Mouse (Mus musculus) megakaryocyte progenitor cell, adult 5-6 weeks (primary cell): ENCODE data around the gene Prepl. TPM values are rescaled to one million over a fixed set of nuclear protein-coding genes. Genes with fewer than 3 reads are reported as not detected.
A peak's percentile ranks its signal among the peaks of the same experiment; 100 is the strongest.

ENCODE experiments used
- ATAC-seq: replicated peaks from 2 replicates; pipeline ENCODE4 v1.8.0; 2016; ENCODE audit warnings: mild to moderate bottlenecking, moderate TSS enrichment, inconsistent platforms; ENCODE audit not compliant: poor library complexity
- total RNA-seq, 2 experiments: library from RNA; stranded (forward) in 1 of 2; stranded (reverse) in 1 of 2; fragments of 157-497, 149-512 nt in 1 of 2; fragments of 200-1000 nt in 1 of 2; gene quantifications; 2 replicates each; pipeline versions ENCODE4 v1.2.3 to v1.2.4; 2015 to 2017

Gene Prepl
- 29.0 and 36.8 TPM in 2 replicates for total RNA-seq (2015)
- 24.9 and 30.2 TPM in 2 replicates for total RNA-seq (2017)

DNA sequence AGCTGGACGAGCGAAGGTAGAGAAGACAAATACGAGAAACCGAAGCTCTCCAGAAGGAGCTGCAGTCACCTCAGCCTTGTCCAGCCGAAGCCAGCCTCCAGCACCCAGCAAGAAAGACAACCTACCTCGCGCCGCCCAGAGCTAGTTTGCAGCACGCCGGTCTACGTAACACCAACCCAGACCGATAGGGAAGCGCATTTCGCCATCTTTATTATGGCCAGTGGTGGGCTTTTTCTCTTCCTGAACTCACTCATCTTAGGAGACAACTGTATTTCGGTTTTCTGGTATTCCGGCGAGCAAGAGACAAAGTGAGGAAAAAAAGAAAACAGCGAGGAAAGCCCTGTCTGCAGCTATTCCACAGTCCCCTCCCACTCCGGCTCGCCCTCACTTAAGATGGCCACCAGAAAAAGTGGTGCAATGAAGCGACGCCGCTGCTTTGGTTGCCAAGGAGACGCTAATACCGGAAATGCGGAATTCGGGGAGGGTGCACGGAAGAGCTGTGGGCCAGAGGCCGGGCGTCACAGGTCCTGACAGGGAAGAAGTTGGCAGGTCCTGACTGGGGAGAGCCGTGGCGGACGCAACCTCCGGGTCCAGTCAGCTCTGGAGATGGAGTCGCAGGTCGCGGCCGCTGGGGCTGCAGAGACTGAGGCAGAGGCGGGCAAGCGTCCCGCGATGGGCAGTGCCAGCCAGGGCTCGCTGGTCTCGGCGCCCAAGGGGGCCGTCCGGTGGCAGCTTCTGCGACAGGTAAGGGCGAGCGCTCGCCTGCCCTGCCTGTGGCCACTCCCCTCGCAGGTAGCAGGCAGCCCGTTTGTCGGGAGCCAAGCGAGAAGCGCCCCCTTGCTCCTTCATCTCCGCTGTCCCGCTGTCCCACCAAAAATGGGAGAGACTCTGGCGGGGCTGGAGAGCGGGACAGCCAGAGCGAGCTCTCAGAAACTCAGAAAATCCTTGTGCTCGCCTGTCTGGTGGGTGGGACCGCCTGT is at the start of gene Prepl, which contains the start of gene Camkmt:
Gene Prepl (minus strand): TSS at position 122 of the 980 bp plus-strand sequence.
Gene Camkmt (plus strand): TSS at position 433 of the 980 bp plus-strand sequence.
- peak; percentile 93 for ATAC-seq

DNA sequence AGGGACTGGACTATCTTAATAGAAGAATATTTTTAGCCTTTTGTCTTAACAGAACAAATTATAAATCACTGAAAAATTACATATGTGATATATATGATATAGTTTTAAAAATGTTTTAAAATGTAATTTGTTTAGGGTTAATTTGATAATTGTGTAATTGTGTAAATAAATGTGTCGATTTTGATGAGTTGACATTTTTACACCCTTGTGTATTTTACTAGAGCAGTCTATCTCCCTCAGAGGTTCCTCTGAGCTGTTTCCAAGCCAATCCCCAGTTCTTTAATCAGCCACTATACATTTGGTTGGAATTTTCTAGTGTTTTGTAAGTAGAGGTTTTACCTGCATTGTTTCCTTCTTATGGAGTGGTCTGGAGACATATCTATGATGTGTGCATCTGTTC is 48.4 kb upstream of the Prepl start:
- no peak for ATAC-seq

GRCm38 (mm10) chr17:85116643-85117042 is 26.6 kb upstream of the Prepl start:
- 0 out of 2 replicates have a peak, but pooled peaks have one; percentile 57 for ATAC-seq

DNA sequence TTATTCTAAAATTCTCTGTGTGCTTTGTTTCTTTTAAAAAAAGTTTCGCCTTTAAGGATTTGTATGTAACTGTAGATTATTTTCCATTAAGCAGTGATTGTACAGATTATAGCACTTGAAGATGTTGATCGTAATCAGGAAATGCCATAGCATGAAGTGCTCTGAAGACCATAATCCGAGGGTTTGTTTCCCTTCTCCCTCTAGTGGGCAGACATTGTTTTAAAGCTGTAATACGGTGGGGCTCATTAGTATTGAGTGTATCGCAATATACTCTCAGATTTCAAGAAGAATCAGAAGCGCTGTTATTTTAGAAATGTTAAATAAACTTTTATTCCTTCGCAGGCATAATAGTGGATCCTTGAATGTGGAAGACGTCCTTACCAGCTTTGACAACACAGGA is 23.4 kb upstream of the Prepl start:
- no peak for ATAC-seq

DNA sequence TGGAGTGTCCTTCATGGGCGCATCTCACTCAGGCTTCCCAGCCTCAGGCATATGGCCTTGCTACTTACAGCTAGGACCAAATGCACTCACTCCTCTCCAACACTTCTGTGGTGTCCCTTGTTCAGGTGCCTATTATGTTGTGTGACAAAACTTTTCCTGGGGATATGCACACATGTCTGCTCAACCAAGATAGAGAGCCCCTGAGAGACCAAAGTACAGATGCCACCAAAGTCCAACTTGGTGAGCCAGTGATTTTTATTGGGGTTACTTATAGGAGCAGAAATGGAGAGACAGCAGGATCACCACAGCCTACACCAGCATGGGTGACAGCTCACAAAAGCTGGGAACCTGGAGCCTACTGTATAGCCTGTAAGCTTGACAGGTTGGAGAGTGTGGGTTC is 20.6 kb upstream of the Prepl start:
- no peak for ATAC-seq

DNA sequence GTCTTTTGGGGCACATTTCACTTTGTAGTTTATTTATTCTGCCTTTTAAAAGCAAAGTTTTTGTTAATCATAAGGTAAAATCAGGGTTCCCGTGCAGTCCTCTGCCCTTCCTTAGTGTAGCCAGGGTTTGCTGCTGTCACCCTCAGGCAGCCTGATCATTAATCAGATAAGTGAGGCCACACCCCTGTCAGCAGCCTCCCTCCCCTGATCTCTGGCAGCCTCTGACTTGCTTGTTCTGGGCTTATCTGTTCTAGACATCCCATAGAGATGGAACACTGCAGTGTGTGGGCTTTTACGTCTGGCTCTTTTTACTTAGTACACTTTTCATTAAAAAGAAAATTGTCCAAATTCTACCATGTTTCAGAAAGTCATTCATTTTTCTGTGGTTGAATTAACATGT is 13.3 kb upstream of the Prepl start:
- ATAC-seq: peak; percentile 99

DNA sequence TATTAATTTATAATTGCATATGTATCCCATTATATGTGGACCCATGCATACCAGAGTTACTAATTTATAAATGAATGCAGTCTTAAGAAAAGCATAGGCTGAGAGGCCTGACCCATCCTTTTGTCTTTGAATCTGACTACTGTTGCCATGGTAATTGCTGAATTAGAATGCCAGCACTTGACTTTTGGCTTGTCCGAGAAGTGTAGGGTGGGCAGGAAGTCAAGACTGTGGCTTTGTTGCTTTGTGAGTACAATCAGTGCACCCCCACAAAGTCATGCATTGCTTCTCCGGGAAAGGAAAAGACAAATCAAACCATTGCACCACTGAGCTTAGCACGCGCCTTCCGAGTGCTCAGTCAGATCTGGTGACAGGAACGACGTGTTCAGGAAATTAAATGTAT is 11.7 kb upstream of the Prepl start:
- no peak for ATAC-seq

DNA sequence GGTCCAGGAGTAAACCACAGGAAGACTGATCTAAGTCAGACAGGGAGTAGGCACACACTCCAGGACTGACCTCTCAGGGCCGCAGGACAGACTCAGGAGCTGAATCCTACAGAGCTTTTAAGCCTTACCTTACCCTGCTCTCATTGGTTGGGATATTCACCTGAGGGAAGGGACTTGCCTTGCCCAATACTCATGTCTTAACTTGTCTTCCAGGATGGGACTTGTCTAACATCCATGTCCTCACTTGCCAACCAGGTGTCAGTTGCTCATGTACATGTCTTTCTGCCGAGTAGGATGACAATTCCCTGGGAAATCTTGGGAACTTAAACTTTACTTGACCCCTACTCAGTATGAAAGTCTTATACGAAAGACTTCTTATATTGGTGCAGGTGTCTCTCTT is 10.2 kb upstream of the Prepl start:
- ATAC-seq: no peak

GRCm38 (mm10) chr17:85098677-85099323 is 8.8 kb upstream of the Prepl start:
- ATAC-seq: no peak

GRCm38 (mm10) chr17:85096396-85096795 is 6.4 kb upstream of the Prepl start:
- ATAC-seq: no peak

GRCm38 (mm10) chr17:85091762-85092161 is 1.7 kb upstream of the Prepl start:
- ATAC-seq: no peak

DNA sequence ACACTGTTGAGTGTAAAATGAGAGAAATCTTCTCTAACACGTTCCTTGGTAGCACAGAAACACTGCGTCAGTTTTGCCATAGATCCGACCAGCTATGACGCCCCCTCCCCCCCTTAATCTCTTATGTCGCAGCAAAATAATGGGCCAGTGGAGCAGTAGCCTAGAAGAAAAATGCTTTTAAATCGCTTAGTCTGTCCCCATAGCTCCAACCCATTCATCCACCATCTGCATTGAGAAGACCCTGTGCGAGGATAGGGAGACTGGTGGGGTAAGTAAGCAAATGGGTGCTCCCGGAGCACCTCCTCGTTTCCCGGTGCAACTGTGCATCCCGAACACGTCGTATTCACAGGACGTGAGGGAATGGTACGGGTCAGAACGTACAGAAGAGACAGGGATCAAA is 420 bp downstream of the Prepl start:
- no peak; the same call in 1 of the 2 replicates for ATAC-seq

DNA sequence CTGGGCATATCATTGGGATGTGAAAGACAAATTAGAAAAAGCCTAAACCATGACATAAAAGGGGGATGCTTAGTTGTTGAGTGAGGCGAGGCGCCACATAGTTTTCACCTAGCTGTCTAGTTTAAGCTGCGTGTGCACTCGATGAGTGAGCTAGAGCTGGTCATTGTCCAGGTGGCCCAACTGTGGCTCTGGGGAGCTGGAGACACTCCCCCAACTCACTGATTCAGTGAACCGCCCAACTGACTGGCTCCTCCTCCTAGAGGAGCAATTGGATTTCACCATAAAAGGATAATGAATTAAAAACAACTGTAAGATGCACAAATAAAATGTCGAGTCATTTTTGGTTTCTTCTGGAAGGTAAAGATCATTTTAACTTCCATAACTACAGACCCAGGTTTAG is 1.0 kb downstream of the Prepl start:
- 0 out of 2 replicates have a peak, but pooled peaks have one; percentile 5 for ATAC-seq

DNA sequence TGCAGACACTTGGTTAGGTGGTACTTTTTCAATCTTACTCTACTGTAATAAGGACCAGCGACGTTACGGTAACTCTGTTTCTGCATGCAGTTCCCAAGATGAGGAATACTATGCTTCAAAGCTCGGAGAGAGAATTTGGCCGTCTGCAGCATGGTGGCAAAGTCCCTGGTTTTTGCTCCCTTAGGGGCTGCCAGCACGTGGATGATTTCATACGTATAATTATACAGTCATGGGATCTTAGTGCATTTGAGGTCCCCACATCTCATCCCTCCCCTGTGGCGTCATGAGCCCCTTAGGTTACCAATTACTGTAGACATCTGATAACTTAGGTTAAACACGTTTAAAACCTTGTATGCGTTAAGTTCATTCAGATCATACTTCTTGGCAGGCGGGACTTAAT is 1.6 kb downstream of the Prepl start:
- ATAC-seq: no peak

DNA sequence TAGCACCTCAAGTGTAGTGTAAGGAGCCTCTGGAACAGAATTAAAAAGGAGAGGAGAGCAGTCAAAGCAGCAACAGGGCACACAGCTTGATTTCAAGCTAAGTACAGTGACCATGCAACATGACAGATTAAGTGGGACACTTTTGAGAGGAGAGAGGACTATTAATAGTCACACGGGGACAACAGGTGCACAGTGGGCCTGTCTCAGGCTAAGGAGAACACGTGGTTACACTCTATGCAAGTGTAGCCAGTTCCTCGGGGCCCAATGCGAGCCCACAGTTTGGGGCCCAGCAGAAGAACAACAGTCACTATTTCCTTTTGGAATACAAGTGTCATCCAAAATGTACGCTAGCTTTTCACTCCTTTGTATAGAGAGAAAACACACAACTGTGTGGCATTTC is 2.5 kb downstream of the Prepl start:
- ATAC-seq: no peak

DNA sequence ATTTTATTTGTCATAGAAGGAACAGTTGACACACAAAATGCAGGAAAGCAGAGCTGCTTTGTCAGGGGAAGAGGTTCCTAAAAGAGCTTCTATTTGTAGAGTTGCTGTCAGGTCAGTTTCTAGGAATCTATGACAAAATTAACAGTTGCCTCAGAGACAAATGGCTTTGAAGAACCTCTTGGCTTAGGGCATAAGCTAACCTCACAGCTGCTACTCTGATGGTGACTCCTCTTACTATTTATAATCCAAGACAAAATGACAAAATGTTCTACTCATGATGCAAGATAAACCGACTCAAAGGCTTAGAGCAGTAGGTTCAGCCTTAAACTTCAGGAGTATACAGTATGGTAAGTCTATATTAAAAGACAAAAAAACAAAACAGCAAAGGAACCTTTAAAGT is 3.5 kb downstream of the Prepl start:
- ATAC-seq: no peak

- no peak for ATAC-seq
Measured at GRCm38 (mm10) chr17:85085335-85085734, 4.7 kb downstream of the Prepl start.

DNA sequence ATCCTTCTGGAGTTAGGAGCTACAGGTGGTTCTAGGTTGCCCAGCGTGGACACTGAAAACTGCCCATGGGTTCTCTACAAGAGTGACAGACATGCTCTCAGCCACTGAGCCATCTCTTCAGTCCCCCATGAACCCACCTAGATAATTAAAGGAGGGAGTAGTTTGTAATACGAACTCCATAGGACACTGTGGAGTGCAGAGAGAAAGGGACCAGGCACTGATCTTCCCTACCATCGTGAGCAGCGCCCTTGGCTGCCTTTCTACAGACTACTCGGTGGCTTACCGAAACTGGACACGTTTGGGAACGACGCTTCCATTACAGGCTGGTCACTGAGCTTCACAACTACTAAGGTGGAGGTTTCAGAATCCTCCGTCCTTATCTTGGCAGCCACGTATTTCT is 9.3 kb downstream of the Prepl start:
- no peak for ATAC-seq

- no peak for ATAC-seq
Measured at GRCm38 (mm10) chr17:85079276-85079675, 10.8 kb downstream of the Prepl start.

- no peak for ATAC-seq
Measured at GRCm38 (mm10) chr17:85074083-85074482, 16.0 kb downstream of the Prepl start.

DNA sequence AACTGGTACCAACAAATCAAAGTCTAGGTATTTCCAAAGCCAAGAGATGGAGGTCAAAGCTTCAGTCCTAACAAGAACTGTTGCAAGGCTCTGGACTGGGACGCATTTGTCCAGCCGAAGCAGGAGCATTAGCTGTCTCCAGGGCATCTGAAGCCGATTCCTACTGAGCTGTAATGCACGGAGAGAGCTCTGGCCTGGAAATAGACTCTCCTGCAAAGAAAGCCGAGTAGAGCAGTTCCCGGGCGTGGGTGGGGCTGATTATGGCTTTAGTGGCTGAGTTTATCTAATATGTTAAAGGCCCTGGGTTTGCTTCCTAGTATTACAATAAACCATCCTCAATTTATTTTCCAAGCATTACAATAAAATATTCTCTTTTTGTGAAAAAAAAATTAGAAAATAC is 16.8 kb downstream of the Prepl start:
- ATAC-seq: no peak

- ATAC-seq: no peak
Measured at GRCm38 (mm10) chr17:85072383-85072782, 17.7 kb downstream of the Prepl start.
